Mouse (Mus musculus) urinary bladder, postnatal 10 days (tissue): Measurements from ENCODE around the gene Hspg2.

Experiments used
- DNase-seq: peaks from one replicate; pipeline ENCODE4 v3.0.0; 2022; ENCODE audit warnings: low spot score

The Hspg2 gene

DNA sequence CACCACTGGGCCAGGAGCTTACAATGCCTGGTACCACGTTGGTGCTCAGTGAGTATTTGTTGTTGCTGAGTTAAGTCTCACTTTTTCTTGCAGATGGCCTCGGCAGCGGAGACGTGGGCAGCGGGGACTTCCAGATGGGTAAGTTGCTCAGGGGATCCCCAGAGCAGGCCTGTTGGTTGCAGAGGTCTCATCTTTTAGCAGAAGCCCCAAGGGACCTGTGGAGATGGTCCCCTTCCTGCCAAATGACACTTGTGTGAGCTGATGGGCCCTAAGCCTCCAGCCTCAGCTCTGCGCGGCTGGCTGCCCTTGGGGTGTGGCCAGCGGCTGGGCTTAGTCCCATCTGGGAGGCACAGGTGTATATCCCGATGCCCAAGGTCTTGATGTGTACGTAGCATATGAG lies 33.6 kb downstream of the Hspg2 start:
- no peak for DNase-seq

DNA sequence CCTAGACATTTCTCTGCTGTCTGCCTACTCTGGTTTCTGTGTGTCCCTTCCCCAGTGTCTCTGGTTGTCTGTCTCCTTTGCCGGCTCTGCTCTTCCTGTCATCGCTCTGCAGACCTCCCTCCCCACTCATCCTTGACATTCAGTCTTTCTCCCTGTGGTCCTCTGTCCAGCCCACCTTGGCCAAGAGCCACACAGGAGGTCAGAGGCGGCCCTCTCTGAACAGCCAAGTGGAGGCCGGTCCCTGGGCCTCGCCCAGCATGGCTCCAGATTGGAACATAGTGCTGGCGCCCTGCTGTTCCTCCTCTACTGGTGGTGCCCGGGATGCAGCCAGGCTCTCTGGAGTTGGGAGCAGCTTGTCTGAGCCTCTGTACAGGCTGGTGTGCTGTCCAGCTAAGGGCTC lies 34.2 kb downstream of the Hspg2 start:
- DNase-seq = no peak

DNA sequence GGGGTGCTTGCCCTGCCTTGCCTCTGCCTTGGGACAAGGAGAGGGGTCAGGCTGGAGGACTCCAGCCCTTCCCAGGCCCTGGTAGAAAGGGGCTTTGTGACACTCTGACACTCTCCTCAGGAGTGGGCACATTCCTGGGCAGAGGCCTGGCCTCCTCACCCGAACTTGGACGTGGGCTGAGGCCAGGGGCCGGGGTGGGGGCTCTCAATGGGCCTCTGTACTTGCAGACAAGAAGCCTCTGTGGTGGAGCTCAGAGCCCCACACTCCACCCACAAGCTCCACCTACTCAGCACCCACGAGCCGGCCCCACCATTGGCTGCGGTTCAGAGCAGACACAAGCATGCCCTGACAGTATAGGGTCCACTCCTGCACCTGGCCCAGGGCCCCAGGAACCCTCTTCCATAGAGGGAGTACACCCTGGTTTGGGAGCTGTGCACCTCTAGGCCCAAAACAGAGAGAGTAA lies 35.0 kb downstream of the Hspg2 start:
- DNase-seq = no peak

DNA sequence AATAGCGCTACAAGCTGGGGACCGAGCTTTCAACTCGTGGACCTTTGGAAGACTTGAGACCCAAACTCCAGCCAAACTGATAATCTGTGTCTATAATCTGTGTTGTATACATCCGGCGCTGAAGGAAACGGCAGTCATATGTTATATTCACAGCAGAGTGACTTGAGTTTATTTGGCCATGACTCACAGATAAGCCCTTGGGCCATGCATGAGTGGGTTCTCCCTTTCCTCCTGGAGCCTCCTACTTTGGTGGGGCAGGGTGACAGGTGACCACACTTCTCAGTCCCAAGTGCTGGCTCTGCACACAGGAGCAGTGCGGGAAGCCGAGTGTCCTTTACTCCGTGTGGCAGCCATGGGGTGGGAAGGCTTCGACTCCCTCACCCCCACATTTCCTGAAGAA lies 38.1 kb downstream of the Hspg2 start:
- DNase-seq = no peak

DNA sequence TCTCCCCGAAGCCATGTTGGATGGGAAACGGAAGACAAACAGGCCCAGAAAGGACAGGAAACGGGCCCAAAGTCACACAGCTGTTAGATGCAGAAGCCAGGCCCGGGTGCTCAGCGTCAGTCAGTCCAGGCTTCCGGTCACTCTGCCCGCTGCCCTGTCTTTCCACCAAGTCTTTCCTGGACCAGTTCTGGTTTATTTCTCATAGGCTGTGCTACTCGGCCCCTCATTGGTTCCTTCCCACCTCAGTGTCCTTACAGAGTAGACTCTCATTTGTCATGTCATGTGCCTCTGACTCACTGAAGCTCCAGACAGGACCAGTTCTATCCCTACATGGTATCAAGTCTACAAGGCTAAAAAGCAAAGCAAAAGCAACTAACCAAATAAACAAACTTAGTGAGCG lies 41.0 kb downstream of the Hspg2 start:
- DNase-seq = no peak

DNA sequence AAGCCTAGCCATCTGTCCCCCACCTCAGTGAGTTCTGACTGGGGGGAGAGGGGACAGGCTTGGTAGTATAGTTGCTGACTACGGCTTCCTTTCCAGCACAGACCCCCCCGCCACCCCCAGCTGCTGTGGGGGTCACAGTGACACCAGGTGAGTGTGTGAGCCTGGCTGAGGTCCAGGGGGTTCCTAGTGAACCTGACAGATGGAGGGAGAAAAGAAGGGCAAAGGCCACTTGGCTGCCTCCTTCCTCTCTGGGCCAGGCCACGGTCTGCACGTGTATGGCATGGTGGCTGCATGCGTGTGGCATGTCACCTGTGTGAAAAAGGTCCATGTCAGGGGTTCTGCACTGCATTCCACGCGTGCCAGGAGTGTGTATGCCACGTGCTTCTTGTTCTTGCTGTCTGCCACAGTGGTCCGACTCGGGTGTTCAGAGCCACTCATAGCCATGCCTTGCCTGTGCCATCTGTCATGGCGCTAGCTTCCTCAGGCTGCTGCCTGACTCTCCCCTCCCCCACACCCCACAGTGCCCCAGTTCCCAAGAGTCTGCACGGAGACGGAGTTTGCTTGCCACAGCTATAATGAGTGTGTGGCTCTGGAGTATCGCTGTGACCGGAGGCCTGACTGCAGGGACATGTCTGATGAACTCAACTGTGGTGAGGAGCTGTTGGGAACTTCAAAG lies 41.6 kb downstream of the Hspg2 start:
- no peak for DNase-seq

DNA sequence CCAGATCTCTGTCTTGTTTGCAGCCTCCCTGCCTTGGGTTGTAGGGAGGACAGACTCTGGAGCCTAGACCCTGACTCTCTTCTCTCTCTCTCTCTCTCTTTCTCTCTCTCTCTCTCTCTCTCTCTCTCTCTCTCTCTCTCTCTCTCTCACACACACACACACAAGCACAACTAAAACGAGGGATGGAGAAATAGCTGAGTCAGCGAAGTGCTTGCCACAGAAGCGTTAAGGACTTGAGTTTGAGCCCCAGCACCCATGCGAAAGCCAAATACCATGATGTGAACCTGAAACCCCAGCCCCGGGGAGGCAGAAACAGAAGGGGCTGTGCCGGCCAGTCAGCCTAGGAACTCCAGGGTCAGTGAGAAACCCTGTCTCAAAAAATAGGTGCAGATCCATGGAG lies 44.3 kb downstream of the Hspg2 start:
- no peak for DNase-seq

DNA sequence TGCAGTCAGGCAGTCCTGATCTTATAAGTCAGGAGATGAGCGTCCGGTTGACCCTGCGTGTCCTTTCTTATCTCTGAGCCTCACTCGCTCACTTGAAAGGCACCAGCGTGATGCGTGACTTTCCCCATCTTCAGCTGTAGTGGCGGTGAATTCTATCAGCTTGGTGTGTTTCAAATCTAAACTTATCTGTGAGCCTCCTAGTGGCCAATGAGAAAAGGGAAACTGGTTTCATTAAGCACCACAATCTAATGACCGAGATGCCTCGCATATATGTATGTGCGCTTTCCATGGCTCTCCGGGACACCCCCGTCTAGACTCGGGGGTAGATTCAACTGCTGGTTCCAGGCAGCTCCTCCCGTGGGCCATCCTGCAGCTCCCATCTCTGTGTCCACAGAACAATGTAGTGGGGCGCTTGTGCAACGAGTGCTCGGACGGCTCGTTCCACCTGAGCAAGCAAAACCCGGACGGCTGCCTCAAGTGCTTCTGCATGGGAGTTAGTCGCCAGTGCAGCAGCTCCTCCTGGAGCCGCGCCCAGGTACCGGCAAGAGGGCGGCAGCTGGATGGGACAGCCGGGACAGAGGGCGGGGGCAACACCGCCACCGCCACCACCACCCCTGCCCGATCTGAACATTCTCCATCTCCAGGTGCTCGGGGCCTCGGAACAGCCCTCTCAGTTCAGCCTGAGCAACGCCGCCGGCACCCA lies 49.6 kb downstream of the Hspg2 start:
- no peak for DNase-seq

DNA sequence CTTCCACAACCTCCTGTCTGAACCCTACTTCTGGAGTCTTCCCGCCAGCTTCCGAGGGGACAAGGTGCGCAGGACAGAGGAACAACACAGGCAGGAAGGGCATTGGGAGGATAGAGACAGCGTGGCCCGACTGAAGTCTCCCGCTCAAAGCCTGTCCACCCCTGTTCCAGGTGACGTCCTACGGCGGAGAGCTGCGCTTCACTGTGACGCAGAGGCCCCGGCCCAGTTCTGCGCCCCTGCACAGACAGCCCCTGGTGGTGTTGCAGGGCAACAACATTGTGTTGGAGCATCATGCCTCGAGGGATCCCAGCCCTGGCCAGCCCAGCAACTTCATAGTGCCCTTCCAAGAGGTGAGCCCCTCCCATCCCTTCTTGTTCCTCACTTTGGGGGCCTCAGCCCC lies 50.2 kb downstream of the Hspg2 start:
- no peak for DNase-seq

DNA sequence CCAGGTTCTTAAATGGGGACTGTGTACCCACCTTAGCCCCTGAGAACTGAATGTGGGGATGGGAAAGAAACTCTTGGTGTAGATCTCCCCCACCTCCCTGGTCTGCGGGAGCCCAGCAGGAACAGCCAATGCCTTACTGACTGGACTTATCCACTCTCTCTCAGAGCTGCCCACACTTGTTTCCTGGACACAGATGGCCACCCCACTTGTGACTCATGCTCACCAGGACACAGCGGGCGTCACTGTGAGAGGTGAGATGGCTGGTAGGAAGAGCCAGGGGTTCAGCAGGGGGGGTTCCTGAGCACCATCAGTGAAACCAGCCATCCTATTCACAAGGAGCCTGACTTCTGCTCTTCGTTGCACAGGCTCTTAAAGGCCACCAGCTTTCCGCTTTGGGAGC lies 51.8 kb downstream of the Hspg2 start:
- DNase-seq = no peak

DNA sequence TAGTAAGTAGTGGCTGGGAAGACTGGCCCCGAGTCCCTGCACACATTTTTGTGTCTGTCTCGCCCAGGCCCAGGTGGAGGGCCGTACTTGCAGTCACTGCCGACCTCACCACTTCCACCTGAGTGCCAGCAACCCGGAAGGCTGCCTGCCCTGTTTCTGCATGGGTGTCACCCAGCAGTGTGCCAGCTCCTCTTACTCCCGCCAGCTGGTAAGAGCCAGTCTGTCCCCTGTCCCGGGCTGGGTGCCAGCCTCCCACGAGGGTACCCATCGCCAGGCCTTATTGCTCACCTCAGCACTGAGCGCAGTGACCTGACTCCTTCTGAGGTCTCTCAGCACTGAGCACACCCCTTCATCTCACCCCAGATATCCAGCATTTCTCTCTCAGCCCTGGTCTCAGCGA lies 53.4 kb downstream of the Hspg2 start:
- no peak for DNase-seq

DNA sequence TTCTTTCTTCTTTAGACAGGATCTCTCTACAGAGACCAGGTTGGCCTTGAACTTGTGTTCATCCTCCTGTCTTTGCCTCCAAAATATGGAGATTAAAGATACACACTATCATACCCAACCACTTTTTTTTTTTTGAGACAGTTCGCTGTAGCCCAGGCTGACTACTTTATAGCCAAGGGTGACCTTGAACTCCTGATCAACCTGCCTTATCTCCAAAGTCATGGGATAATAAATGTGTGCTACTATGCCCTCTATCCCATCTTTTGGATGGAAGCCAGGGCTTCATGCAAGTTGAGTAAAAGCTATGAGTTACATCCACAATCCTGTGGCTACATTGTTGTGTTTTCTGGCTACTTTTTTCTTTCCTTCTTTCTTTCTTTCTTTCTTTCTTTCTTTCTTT lies 56.9 kb downstream of the Hspg2 start:
- DNase-seq = no peak

DNA sequence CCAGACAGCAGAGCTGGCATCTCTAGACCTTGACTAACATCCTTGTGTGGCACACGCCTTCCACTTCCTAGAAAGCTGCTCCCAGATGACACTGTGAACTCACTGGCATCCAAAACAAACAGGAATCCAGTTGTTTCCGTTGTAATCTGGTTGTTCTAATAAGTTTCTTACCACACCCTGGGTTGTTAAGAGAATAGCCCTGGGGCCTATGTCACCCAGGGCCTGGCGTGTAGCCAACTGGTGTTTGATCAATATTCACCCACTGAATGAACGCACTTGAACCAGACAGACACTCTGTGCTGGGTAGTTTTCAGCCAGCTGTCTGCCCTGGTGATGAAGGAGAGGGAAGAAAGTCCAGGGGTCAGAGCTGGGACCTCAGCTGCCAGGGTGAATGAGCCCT lies 58.8 kb downstream of the Hspg2 start:
- no peak for DNase-seq

DNA sequence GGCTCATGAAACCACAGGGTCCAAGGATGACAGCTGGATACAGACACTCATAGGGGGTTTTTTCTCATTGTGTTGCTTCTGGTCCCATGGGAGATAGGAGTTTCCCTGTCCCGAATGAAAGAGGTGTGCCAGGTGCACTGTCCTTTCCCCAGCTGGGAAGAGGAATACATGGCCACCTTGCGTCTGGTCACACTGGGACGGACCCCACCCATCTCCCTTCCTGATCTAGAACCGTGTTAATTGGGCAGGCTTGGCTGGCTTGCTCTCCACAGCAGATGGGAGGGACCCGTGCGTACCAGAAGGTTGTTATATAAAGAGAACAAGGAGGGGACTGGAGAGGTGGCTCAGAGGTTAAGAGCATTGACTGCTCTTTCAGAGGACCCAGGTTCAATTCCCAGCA lies 59.3 kb downstream of the Hspg2 start:
- no peak for DNase-seq

DNA sequence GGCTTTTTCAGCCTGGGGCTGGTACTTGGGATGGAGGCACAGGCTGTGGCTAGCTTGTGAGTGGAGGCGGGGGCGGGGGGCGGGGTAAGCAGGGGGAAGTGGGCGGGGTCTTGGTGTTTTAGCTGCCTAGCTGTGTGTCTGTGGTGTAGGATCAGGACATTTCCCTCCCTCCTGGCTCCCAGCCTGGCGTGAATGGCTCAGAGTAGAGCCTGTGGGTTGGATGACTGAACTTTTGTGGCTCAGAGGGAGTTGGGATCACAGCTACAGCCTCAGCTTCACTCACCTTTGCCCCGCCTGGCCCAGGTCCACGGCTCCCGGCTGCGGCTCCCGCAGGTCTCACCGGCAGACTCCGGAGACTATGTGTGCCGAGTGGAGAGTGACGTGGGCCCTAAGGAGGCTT lies 71.8 kb downstream of the Hspg2 start:
- DNase-seq = no peak

DNA sequence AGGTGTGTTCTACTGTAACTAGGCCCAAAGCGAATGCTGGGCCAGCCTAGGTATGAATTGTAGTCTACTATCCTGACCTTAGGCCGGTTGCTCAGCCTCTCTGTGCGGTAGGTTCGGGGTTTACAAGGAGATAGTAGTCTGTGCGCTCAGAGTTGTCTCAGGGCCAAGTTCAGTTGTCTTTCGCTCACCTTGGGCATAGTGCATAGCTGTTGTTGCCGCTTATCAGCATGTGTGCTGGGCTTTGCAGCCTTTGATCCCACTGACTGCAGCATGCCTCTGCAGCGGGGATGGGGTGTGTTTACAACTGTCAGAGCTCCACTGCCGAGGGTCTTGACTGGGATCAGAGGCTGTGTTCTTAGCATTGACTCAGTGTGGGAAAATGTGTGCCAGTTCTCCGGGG lies 74.4 kb downstream of the Hspg2 start:
- DNase-seq = no peak

DNA sequence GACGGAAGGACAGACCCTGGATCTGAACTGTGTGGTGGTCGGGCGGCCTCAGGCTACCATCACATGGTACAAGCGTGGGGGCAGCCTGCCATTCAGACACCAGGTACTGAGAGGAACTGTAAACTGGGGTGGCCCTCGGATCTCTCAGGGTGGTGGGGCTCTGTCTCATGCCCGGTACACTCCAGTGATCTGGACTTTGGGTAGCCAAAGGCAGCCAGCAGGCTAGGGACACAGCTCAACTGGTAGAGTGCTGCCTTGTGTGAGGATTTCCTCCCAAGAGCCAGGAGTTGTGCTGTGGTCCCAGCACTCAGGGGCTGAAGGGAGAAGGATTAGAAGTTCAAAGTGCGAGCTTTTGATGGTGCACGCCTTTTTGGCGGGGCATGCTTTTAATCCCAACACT lies 77.0 kb downstream of the Hspg2 start:
- no peak for DNase-seq

DNA sequence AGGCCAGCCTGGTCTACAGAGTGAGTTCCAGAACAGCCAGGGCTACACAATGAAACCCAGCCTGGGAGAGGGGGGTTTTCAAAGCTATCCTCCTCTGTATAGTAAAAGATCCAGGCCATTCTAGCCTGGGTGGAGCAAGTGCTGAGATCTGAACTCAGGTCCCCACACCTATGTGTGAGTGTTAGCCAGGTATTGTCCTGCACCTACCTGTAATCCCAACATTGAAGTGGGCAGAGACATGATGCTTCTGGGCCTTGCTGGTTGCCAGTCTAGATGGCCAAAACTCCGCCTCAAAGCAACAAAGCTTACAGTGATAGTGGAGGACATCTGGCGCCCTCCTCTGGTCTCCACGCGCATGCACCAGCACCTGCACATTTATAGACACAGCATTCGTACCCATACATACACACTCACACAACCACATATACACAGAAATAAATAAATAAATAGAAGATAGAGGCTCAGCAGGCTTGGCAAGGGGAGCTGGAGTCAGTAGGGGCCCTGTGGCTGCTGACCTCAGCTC lies 77.5 kb downstream of the Hspg2 start:
- DNase-seq = no peak

DNA sequence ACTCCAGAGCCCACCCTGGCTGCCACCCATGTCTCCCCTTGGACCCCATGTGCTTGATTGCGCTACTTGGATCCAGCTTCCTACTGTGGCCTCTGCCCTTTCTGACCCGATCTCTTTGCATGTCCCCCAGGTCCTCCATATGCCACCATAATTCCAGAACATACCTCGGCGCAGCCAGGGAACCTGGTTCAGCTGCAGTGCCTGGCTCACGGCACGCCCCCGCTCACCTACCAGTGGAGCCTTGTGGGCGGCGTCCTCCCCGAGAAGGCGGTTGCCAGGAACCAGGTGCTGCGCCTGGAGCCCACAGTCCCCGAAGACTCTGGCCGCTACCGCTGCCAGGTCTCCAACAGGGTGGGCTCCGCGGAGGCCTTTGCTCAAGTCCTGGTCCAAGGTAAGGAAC lies 84.9 kb downstream of the Hspg2 start:
- no peak for DNase-seq

DNA sequence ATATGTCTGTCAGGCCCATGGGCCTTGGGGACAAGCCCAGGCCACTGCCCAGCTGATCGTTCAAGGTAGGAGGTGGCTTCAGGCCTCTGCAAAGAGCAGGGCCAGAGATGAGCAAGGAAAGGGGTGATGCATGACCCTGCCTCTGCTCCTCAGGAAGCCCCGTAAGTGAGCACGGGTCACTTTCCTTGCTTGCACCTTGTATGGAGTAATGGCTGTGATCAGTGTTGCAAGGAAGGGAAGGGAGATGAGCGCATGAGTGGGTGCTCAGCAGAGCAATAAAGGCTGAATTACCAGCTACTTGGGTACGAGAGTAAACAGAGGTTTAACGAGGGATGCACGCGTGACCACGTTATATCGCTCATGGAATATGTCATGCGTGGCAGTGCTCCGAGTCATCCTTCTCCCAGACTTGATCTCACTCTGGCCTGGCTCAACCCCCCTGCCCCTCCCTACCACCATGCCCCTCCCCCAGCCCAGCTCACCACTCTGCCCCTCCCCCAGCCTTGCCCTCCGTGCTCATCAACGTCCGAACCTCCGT lies 88.2 kb downstream of the Hspg2 start:
- DNase-seq = no peak

DNA sequence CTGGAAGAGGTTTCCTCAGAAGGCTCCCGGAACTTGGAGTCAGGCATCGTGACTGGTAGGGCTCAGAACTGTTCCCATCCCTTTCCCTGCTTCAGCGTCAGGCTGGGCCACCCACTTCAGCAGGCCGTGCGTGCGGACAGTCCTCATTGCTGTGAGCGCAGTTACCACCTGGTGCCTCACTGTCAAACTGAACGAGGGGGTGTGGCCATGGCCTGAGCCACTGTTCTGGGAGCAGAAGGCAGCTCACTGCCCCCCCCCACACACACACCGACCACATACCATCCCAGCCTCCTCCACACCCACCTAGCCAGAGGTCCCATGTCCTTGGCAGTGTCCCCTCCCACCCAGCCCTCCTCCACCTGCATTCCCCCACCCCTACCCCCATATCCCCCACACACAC lies 101.3 kb downstream of the Hspg2 start:
- no peak for DNase-seq

DNA sequence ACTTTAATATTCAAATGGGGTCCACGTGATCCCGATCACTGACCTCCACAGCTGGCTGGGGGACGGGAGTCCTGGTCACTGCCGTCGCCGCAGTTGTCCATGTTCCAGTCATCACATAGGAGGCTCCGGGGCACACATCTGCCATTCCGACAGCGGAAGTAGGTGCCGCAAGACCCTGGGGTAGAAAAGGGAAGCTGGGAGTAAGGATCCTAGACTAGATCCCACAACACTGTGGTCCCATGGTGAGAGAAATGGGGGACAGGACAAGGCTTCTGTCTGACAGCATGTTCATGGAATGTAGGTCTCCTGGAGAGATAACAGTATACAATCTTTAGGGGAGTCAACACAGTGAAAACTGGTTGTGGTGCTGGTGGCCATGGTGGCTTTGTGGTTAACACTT lies 105.9 kb downstream of the Hspg2 start, which contains the start of gene Ldlrad2:
Gene Ldlrad2 (minus strand): TSS at position 101 of the 400 bp plus-strand sequence.
- no peak for DNase-seq

DNA sequence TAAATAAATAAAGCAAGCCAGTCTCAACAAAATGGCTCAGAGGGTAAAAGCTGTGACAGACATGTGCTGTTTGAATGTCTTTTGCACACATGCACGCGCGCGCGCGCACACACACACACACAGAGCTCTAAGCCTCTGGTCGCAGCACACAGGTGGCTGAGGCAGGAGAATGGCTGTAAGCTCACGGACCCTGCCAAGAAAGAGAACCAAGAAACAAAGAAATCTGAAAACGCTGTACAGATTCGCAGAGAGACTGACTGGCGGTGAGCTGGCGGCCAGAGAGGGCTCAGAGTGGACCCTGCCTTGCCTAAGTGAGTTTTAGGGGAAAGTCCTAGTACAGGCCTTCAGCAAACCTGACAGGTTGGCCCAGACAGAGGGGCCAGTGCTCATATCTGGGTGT lies 108.9 kb downstream of the Hspg2 start:
- no peak for DNase-seq
